9 mouse cellular contexts compared by ENCODE assay signal in genomic region chr9:43150075-43150474, GRCm38 (mm10). TPM values are rescaled to one million over a fixed set of nuclear protein-coding genes. Genes with fewer than 3 reads are reported as not detected.
DNase-seq lines count a peak whose midpoint lies in the region; ATAC-seq lines count a peak whose summit lies in the region.
"Had no signal": no experiment of that assay in that cellular context is flagged by ENCODE, and none has a peak within 500 bp of the region (broad histone marks: within the 10 kb centered on the region; RNA-seq: fewer than 3 reads in every experiment).

No protein-coding gene starts in this region.

- 25% methylated on average over 10 of the region's 10 CpGs for WGBS in stomach, embryonic 15.5 days
- WGBS in hindbrain, embryonic 14.5 days, result 66% methylated on average over 10 of the region's 10 CpGs

- H3K27me3 ChIP-seq in stomach, embryonic 15.5 days (replicated peaks), result no peaks in the 10 kb centered on the region
- no peaks in the 10 kb centered on the region for H3K27me3 ChIP-seq in hindbrain, embryonic 14.5 days (ENCODE audit: control insufficient read depth, insufficient read depth, low read length)

- no peak overlapping the region for H3K9ac ChIP-seq in stomach, embryonic 15.5 days
- no peak overlapping the region for H3K9ac ChIP-seq in hindbrain, embryonic 14.5 days
- H3K9ac ChIP-seq: liver, embryonic 15.5 days had no signal

- H3K4me1 ChIP-seq in stomach, embryonic 15.5 days, result 0 out of 2 replicates have a peak, but pooled peaks cover 7% of the 10 kb centered on the region
- no peaks in the 10 kb centered on the region for H3K4me1 ChIP-seq in hindbrain, embryonic 14.5 days (replicated peaks; ENCODE audit: control insufficient read depth, insufficient read depth, low read length)
- H3K4me1 ChIP-seq: liver, embryonic 15.5 days had no signal

- peak; percentile 61 to 70 for DNase-seq in cerebellum, postnatal 14 days
- no peak for DNase-seq in cerebellum, adult 9-11 months
- DNase-seq in ovary, adult 18-20 months (ENCODE audit: low spot score), result peak; percentile 48
- DNase-seq in ovary, postnatal 10 days (ENCODE audit: low spot score), result no peak
- peak; percentile 55 for DNase-seq in left cerebral cortex, adult 11 months (ENCODE audit: low spot score)
- no peak for DNase-seq in hindbrain, embryonic 14.5 days (ENCODE audit: low spot score)
- DNase-seq in gastrocnemius, postnatal 36 days, result no peak

- no peak overlapping the region for H3K27ac ChIP-seq in stomach, embryonic 15.5 days
- H3K27ac ChIP-seq in hindbrain, embryonic 14.5 days, result no peak overlapping the region
- H3K27ac ChIP-seq: liver, embryonic 15.5 days had no signal

- H3K4me3 ChIP-seq in stomach, embryonic 15.5 days (replicated peaks), result no peak overlapping the region
- H3K4me3 ChIP-seq in hindbrain, embryonic 14.5 days (replicated peaks; ENCODE audit: low read length), result no peak overlapping the region
- H3K4me3 ChIP-seq: liver, embryonic 15.5 days had no signal

- peak overlapping the region; percentile 14 for H3K4me2 ChIP-seq in stomach, embryonic 15.5 days
- no peak overlapping the region for H3K4me2 ChIP-seq in hindbrain, embryonic 14.5 days (replicated peaks)
- H3K4me2 ChIP-seq: liver, embryonic 15.5 days had no signal

- no peaks in the 10 kb centered on the region for H3K36me3 ChIP-seq in stomach, embryonic 15.5 days
- H3K36me3 ChIP-seq in hindbrain, embryonic 14.5 days (replicated peaks; ENCODE audit: control insufficient read depth, insufficient read depth), result no peaks in the 10 kb centered on the region
- H3K36me3 ChIP-seq: liver, embryonic 15.5 days had no signal

- intact Hi-C loops in gastrocnemius, postnatal 36 days (cut with DNase I), result no loop called here

- H3K9me3 ChIP-seq in stomach, embryonic 15.5 days, result no peaks in the 10 kb centered on the region
- no peaks in the 10 kb centered on the region for H3K9me3 ChIP-seq in hindbrain, embryonic 14.5 days (ENCODE audit: control insufficient read depth, low read length)
- H3K9me3 ChIP-seq: liver, embryonic 15.5 days had no signal

- ATAC-seq in stomach, embryonic 15.5 days (ENCODE audit: insufficient read depth, low FRiP score, low read depth), result peak; percentile 60; the same call in 1 of the 2 replicates
- no peak for ATAC-seq in hindbrain, embryonic 14.5 days (ENCODE audit: low FRiP score)

RNA-seq across cellular contexts. Expression of gene Tmem136, which starts 33.7 kb away (rescaled TPM):
- polyA plus RNA-seq in stomach, embryonic 15.5 days (2015; fragmentation: Nextera tagmentation; extraction: Ambion mirVana), result 3.6 and 4.9 TPM in 2 replicates
- 10.1 and 11.1 TPM in 2 replicates for polyA plus RNA-seq in hindbrain, embryonic 14.5 days (2014; fragmentation: Nextera tagmentation; extraction: Ambion mirVana)
- 1 to 10 TPM; 1.1 to 3.2 TPM for total RNA-seq in gastrocnemius, postnatal 36 days (2021)

RNA-seq across cellular contexts. Expression of gene Arhgef12, which starts 43.0 kb away (rescaled TPM):
- 12.5 and 14.0 TPM in 2 replicates for polyA plus RNA-seq in stomach, embryonic 15.5 days (2015; fragmentation: Nextera tagmentation; extraction: Ambion mirVana)
- 31.7 and 38.4 TPM in 2 replicates for polyA plus RNA-seq in hindbrain, embryonic 14.5 days (2014; fragmentation: Nextera tagmentation; extraction: Ambion mirVana)
- 10 to 100 TPM; 44.9 to 45.2 TPM for total RNA-seq in gastrocnemius, postnatal 36 days (2021)

Comparison
In these comparisons a context has a peak if more than half of its experiments do, and no peak if none do; other contexts are left out.
1. DNase-seq: peak in cerebellum, postnatal 14 days (2 of 2), ovary, adult 18-20 months (single experiment) and left cerebral cortex, adult 11 months (single experiment); none in cerebellum, adult 9-11 months (single experiment), ovary, postnatal 10 days (single experiment), hindbrain, embryonic 14.5 days (single experiment) and gastrocnemius, postnatal 36 days (0 of 2).